Mouse (Mus musculus): ENCODE measurements around the gene Olfr463. TPM values are rescaled to one million over a fixed set of nuclear protein-coding genes. Genes with fewer than 3 reads are reported as not detected.

Gene Olfr463
- polyA plus RNA-seq (2012; rRNA removed), result not detected in 2 replicates

DNA sequence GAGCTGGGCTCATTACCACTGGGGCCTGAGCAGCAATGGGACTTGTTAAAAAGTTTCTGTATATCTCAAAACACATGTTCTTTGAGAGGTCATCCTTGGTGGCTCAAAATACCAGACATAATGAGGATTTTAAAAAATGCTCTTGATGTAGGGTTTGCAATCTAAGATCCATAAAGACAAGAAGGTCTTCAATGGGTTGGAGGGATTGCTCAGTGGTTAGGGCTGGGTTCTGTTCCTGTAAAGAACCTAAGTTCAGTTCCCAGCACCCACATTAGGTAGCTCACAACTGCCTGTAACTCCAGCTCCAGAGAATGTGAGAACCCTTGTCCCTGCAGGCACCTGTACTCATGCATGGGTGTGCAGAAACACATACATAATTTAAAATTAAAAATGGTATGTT lies at the start of gene Olfr463:
TSS of gene Olfr463 (minus strand) at position 101 of the 400 bp plus-strand sequence.

DNA sequence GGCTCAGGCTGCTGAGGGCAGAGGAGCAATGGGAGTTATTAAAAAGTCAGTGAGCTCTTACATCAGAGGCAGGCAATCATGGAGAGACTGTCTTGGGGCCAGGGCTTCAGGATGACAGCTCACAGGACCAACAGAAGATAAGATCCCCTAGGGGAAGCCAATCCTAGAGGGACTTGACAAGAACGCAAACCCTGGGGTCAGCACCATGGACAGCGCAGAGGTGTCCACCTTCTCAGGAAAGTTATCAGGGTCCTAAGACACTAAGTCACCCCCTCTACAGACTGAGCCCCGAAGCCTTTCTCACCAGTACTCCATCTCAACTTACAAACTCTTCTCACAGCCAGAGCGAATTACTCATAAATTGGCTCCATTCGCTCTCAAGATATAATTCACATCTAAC lies 23.8 kb upstream of the Olfr463 start, which contains the start of gene Olfr464:
TSS of gene Olfr464 (minus strand) at position 2 of the 400 bp plus-strand sequence.

GRCm38 (mm10) chr11:87892168-87892567 lies 5.0 kb downstream of the Olfr463 start, which contains the start of gene Olfr462:
TSS of gene Olfr462 (minus strand) at chr11:87892268.

GRCm38 (mm10) chr11:87875436-87875835 lies 21.8 kb downstream of the Olfr463 start, which contains the start of gene Epx:
TSS of gene Epx (minus strand) at chr11:87875536.

DNA sequence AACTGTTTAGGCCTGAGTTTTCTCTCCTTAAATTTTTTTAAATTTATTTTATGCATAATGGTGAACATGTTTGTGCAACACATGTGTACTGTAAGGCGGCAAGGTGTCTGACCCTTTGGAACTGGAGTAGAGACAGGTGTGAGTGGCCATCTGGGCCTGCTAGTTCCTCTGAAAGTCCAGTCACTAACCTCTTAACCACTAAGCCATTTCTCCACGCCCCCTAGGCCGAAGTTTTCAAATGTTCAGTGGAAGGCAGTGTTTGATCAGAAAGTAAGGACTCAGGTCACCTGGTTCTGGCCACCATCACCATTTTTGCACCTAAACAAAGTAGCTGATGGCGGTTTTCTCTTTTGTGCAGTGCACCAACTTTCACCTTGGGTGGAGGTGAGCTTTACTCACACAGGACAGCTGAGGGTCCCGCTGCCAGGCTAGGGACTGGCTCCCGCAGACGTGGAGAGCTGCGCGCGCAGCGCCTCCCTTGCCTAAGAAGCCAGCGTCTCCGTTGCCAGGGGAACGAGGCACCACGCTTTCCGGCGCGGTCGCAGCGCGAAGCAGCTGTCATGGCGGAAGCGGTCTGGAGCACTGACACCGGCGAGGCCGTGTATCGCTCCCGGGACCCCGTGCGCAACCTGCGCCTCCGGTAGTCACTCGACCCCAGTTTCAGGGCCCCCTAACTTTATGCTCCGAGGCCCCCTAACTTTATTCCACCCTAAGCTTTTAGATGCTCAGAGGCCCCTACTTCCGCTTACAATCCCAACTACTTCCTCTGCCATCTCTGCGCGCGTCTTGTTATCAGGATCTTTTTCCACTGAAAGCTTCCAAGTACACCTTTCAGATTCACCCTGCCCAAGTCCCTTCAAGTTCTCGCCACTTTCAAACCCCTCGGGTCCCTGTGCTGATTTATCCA lies 44.2 kb downstream of the Olfr463 start, which contains the start of gene Mks1:
TSS of gene Mks1 (plus strand) at position 526 of the 907 bp plus-strand sequence.

Other genes starting within 250 kb of the Olfr463 start
- gene Rnf43, start 234.7 kb downstream of the Olfr463 start, polyA plus RNA-seq (2012; rRNA removed), result 1.3 and 1.4 TPM in 2 replicates
- gene Supt4a, start 159.8 kb downstream of the Olfr463 start, polyA plus RNA-seq (2012; rRNA removed), result 142 and 144 TPM in 2 replicates
- gene Tspoap1, start 136.8 kb downstream of the Olfr463 start, polyA plus RNA-seq (2012; rRNA removed), result 136 and 142 TPM in 2 replicates
- 0.63 and 1.4 TPM in 2 replicates for gene Mpo, start 103.8 kb downstream of the Olfr463 start, polyA plus RNA-seq (2012; rRNA removed)
- gene Lpo, start 69.1 kb downstream of the Olfr463 start, polyA plus RNA-seq (2012; rRNA removed), result 0.37 and 0.76 TPM in 2 replicates
- 25.0 and 26.8 TPM in 2 replicates for gene Mks1, start 44.2 kb downstream of the Olfr463 start, polyA plus RNA-seq (2012; rRNA removed)
- gene Epx, start 21.9 kb downstream of the Olfr463 start, polyA plus RNA-seq (2012; rRNA removed), result 0.20 and 0.24 TPM in 2 replicates
- not detected in 2 replicates for gene Olfr462, start 5.1 kb downstream of the Olfr463 start, polyA plus RNA-seq (2012; rRNA removed)
- 0.17 and 0.21 TPM in 2 replicates for gene Olfr464, start 23.6 kb upstream of the Olfr463 start, polyA plus RNA-seq (2012; rRNA removed)
- 292 and 295 TPM in 2 replicates for gene Dynll2, start 90.1 kb upstream of the Olfr463 start, polyA plus RNA-seq (2012; rRNA removed)
- gene Srsf1, start 150.0 kb upstream of the Olfr463 start, polyA plus RNA-seq (2012; rRNA removed), result 551 and 648 TPM in 2 replicates
- 46.8 and 51.8 TPM in 2 replicates for gene Vezf1, start 170.9 kb upstream of the Olfr463 start, polyA plus RNA-seq (2012; rRNA removed)
- 48.4 and 53.1 TPM in 2 replicates for gene Cuedc1, start 200.7 kb upstream of the Olfr463 start, polyA plus RNA-seq (2012; rRNA removed)

All from central nervous system, embryonic 14 days (tissue).